Mouse (Mus musculus): ENCODE measurements around the gene Agap3.

DNA sequence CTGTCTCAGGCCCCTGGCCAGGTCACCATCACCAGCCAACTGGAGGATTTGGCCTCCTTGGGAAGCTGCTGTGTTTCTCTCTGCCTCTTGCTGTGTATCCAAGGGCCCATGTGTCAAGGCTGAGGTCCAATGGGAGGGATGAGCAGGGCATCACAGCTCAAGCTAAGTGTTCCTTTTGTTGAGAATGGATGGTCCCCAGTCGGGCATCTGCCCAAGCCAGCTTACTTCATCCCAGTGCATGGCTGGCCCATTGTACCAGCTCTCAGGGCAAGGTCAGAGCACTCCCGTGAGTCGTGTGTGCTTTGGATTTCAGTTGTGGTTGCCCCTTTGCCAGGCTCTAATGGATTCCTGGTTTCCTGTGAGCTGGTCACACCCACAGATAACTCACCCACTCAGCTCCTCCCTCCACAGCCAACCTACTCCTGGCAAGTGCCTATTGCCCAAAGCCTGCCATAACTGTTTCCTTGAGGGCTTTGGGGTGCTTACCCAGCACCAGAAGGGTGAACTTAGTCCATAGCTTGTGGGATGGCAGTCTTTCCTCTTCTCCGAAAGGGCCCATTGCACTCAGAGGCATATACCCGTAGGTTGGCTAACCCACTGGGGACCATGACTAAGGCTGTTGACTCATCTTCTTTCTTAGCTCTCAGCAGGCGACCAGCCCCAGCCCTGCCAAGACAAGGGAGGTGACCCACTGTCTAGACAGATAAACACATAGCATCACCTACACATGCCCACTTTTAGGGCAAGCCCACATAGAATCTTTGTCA, 47.2 kb upstream of the Agap3 start:
- TF ChIP-seq CTCF (IDR thresholded peaks at IDR 0.05; ENCODE audit: borderline replicate concordance, insufficient read depth, low read depth, low read length) (no peak), POLR2A (IDR thresholded peaks at IDR 0.05; ENCODE audit: borderline replicate concordance, insufficient read depth, low read length) (no peak)

All from cerebellum, adult 2 months (tissue).